In genomic region chr16:76896305-76896704, GRCm38 (mm10) we compare ENCODE assay signal across 8 mouse cellular contexts.
DNase-seq lines count a peak whose midpoint lies in the region; ATAC-seq and TF ChIP-seq lines count a peak whose summit lies in the region.

No protein-coding gene starts in this region.

- H3K27me3 ChIP-seq in embryonic facial prominence, embryonic 12.5 days: no peaks in the 10 kb centered on the region
- no peaks in the 10 kb centered on the region for H3K27me3 ChIP-seq in kidney, adult 2 months (replicated peaks; ENCODE audit: control insufficient read depth, insufficient read depth, low read length)
- H3K27me3 ChIP-seq in midbrain, embryonic 16.5 days (ENCODE audit: control insufficient read depth, insufficient read depth, low read depth, low read length): no peaks in the 10 kb centered on the region

- no peaks in the 10 kb centered on the region for H3K36me3 ChIP-seq in embryonic facial prominence, embryonic 12.5 days
- H3K36me3 ChIP-seq in kidney, adult 2 months (ENCODE audit: control insufficient read depth, insufficient read depth, low read length): no peaks in the 10 kb centered on the region
- no peaks in the 10 kb centered on the region for H3K36me3 ChIP-seq in midbrain, embryonic 16.5 days (ENCODE audit: control insufficient read depth, insufficient read depth, low read length)

- peak overlapping the region; percentile 13; the same call in 1 of the 2 replicates for H3K4me3 ChIP-seq in gastrocnemius, adult 2 months
- no peak overlapping the region for H3K4me3 ChIP-seq in embryonic facial prominence, embryonic 12.5 days
- H3K4me3 ChIP-seq in kidney, adult 2 months (ENCODE audit: insufficient read depth, low read depth, low read length): no peak overlapping the region
- H3K4me3 ChIP-seq in midbrain, embryonic 16.5 days (ENCODE audit: low read depth, low read length): no peak overlapping the region

- 48% methylated on average over 13 of the region's 13 CpGs for WGBS in embryonic facial prominence, embryonic 12.5 days
- 12% methylated on average over 13 of the region's 13 CpGs for WGBS in kidney, adult 2 months
- WGBS in midbrain, embryonic 16.5 days: 14% methylated on average over 13 of the region's 13 CpGs

- TF ChIP-seq CTCF in gastrocnemius, adult 2 months (IDR thresholded peaks at IDR 0.05): no peak
- no peak for TF ChIP-seq CTCF in kidney, adult 2 months (conservative IDR thresholded peaks at IDR 0.05; ENCODE audit: insufficient read depth, insufficient read length, low read depth, low read length)

- no peaks in the 10 kb centered on the region for H3K9me3 ChIP-seq in embryonic facial prominence, embryonic 12.5 days
- H3K9me3 ChIP-seq in midbrain, embryonic 16.5 days (replicated peaks; ENCODE audit: control insufficient read depth, low read length, poor library complexity, severe bottlenecking): no peaks in the 10 kb centered on the region

- intact Hi-C loops in gastrocnemius, adult 2 months (cut with DNase I): loop anchor here (10.0 kb wide), 1 partner anchor 1122 kb away; no protein-coding TSS in a partner anchor
- intact Hi-C loops in gastrocnemius, postnatal 14 days (cut with DNase I; ENCODE audit: low total_unique reads): loop anchor here (10.0 kb wide), 1 partner anchor 1122 kb away; no protein-coding TSS in a partner anchor

- H3K27ac ChIP-seq in gastrocnemius, adult 2 months: no peak overlapping the region
- H3K27ac ChIP-seq in embryonic facial prominence, embryonic 12.5 days: no peak overlapping the region
- no peak overlapping the region for H3K27ac ChIP-seq in kidney, adult 2 months (ENCODE audit: insufficient read depth, low read depth, low read length)
- no peak overlapping the region for H3K27ac ChIP-seq in midbrain, embryonic 16.5 days (ENCODE audit: low read length)

- DNase-seq in gastrocnemius, adult 2 months: no peak
- no peak for DNase-seq in gastrocnemius, postnatal 14 days
- DNase-seq in kidney, adult 2 months: peak; percentile 67
- DNase-seq in urinary bladder, postnatal 14 days (ENCODE audit: low spot score): no peak
- no peak for DNase-seq in thymus, postnatal 0 days (ENCODE audit: low spot score)
- no peak for DNase-seq in left cerebral cortex, adult 9 months (ENCODE audit: low spot score in 2 of 2)

- no peak for TF ChIP-seq POLR2A in kidney, adult 2 months (IDR thresholded peaks at IDR 0.05; ENCODE audit: low read depth, low read length)

- 0 out of 2 replicates have a peak overlapping the region, but pooled peaks have one; percentile 11 for H3K4me2 ChIP-seq in embryonic facial prominence, embryonic 12.5 days (replicated peaks)
- H3K4me2 ChIP-seq in midbrain, embryonic 16.5 days (ENCODE audit: low read length): peak overlapping the region; percentile 50

- no peaks in the 10 kb centered on the region for H3K4me1 ChIP-seq in embryonic facial prominence, embryonic 12.5 days
- no peaks in the 10 kb centered on the region for H3K4me1 ChIP-seq in kidney, adult 2 months (ENCODE audit: control insufficient read depth, insufficient read depth, low read length)
- H3K4me1 ChIP-seq in midbrain, embryonic 16.5 days (ENCODE audit: control insufficient read depth, insufficient read depth, low read length): peaks cover 6% of the 10 kb centered on the region

- ATAC-seq in embryonic facial prominence, embryonic 12.5 days (ENCODE audit: insufficient number of reproducible peaks, insufficient read depth, low FRiP score, low TSS enrichment): peak; percentile 52; the same call in 1 of the 2 replicates
- ATAC-seq in midbrain, embryonic 16.5 days: no peak

- no peak overlapping the region for H3K9ac ChIP-seq in embryonic facial prominence, embryonic 12.5 days
- 0 out of 2 replicates have a peak overlapping the region, but pooled peaks have one; percentile 20 for H3K9ac ChIP-seq in midbrain, embryonic 16.5 days (ENCODE audit: low read depth, low read length)
